Mouse (Mus musculus) cerebellum, adult 2 months (tissue): ENCODE measurements around the gene Leo1.

Experiments used
- CTCF ChIP-seq: fragments of 200-500 bp; IDR thresholded peaks from 2 replicates; pipeline ENCODE4 v1.5.1; 2011; ENCODE audit warnings: low read depth, mild to moderate bottlenecking, control low read depth, low read length, moderate library complexity, borderline replicate concordance; ENCODE audit not compliant: insufficient read depth
- POLR2A ChIP-seq: fragments of 200-500 bp; IDR thresholded peaks from 2 replicates; pipeline ENCODE4 v1.6.1; 2011; ENCODE audit warnings: low read length, control low read depth, borderline replicate concordance; ENCODE audit not compliant: insufficient read depth

DNA sequence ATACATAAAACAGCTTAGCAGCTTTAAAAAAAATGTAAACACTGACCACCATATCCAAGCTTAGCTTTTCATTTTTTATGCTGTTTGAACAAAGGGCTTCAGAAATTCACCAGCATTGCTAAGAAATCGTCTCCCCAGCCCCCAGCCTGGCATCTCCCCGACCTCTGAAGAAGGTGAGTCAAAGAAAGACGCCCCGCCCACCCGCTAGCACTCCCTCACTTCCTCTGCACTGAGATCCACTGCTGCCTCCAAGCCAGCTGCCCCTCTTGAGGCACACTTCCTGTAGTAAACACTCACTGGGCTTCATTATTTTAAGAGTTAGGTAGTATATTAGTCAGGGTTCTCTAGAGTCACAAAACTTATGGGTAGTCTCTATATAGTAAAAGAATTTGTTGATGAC is 27.1 kb upstream of the Leo1 start:
- TF ChIP-seq CTCF (no peak), POLR2A (no peak)
